Mouse (Mus musculus) testis, adult 2 months (tissue): ENCODE measurements at regions not wholly inside any gene's neighbourhood (a gene's known extent, or its start where the extent isn't known, plus 50 kb on each side); places are given as distances from the start of the nearest gene placed in this dataset.

Experiments used
- H3K27ac ChIP-seq: fragments of 200-500 bp; 2 replicates; pipeline ENCODE4 v1.5.1; 2012; ENCODE audit warnings: low read depth, low read length; ENCODE audit not compliant: control insufficient read depth, insufficient read depth
- H3K27me3 ChIP-seq: fragments of 200-500 bp; 2 replicates; pipeline ENCODE4 v1.6.1; 2012; ENCODE audit warnings: mild to moderate bottlenecking, low read length, moderate library complexity; ENCODE audit not compliant: control insufficient read depth, insufficient read depth
- H3K36me3 ChIP-seq: fragments of 200-500 bp; 2 replicates; pipeline ENCODE4 v1.6.1; 2012; ENCODE audit warnings: mild to moderate bottlenecking, low read length; ENCODE audit not compliant: control insufficient read depth, insufficient read depth
- H3K4me1 ChIP-seq: fragments of 200-500 bp; 2 replicates; pipeline ENCODE4 v1.6.1; 2012; ENCODE audit warnings: low read length; ENCODE audit not compliant: control insufficient read depth, insufficient read depth
- H3K4me3 ChIP-seq: fragments of 200-500 bp; 2 replicates; pipeline ENCODE4 v1.5.1; 2012; ENCODE audit warnings: low read depth, mild to moderate bottlenecking, low read length, moderate library complexity, mixed read lengths; ENCODE audit not compliant: control insufficient read depth
- CTCF ChIP-seq: fragments of 200-500 bp; IDR thresholded peaks from 2 replicates; pipeline ENCODE4 v1.5.1; 2012; ENCODE audit warnings: low read depth, mild to moderate bottlenecking, inconsistent platforms, low read length, moderate library complexity; ENCODE audit not compliant: control insufficient read depth, insufficient read depth, insufficient replicate concordance
- POLR2A ChIP-seq: fragments of 200-500 bp; IDR thresholded peaks from 2 replicates; pipeline ENCODE4 v1.6.1; 2012; ENCODE audit warnings: low read depth, mild to moderate bottlenecking, inconsistent platforms, low read length, moderate library complexity; ENCODE audit not compliant: control insufficient read depth

- TF ChIP-seq CTCF (no peak), POLR2A (no peak)
- Histone ChIP-seq H3K27me3 (no peaks in the 10 kb centered on the region), H3K36me3 (no peaks in the 10 kb centered on the region), H3K4me3 (no peak overlapping the region), H3K4me1 (no peaks in the 10 kb centered on the region), H3K27ac (no peak overlapping the region)
Observed at GRCm38 (mm10) chrX:99609591-99609990, 138.5 kb upstream of the Pja1 start.

- Histone ChIP-seq H3K27ac (no peak overlapping the region), H3K36me3 (no peaks in the 10 kb centered on the region), H3K4me3 (no peak overlapping the region), H3K27me3 (no peaks in the 10 kb centered on the region), H3K4me1 (no peaks in the 10 kb centered on the region)
- no peak for TF ChIP-seq CTCF
- TF ChIP-seq POLR2A = no peak
Observed at GRCm38 (mm10) chrX:99608284-99608692, 137.2 kb upstream of the Pja1 start.

- no peak overlapping the region for H3K27ac ChIP-seq
- no peaks in the 10 kb centered on the region for H3K36me3 ChIP-seq
- H3K4me1 ChIP-seq = no peaks in the 10 kb centered on the region
- no peak for TF ChIP-seq CTCF
- TF ChIP-seq POLR2A = no peak
- no peaks in the 10 kb centered on the region for H3K27me3 ChIP-seq
- H3K4me3 ChIP-seq = no peak overlapping the region
Observed at GRCm38 (mm10) chrX:99605084-99605824, 134.2 kb upstream of the Pja1 start.

- H3K4me1 ChIP-seq = no peaks in the 10 kb centered on the region
- H3K27me3 ChIP-seq = no peaks in the 10 kb centered on the region
- no peak overlapping the region for H3K27ac ChIP-seq
- no peak overlapping the region for H3K4me3 ChIP-seq
- TF ChIP-seq POLR2A (no peak), CTCF (no peak)
- H3K36me3 ChIP-seq = no peaks in the 10 kb centered on the region
Observed at GRCm38 (mm10) chrX:99603714-99604113, 132.6 kb upstream of the Pja1 start.

GRCm38 (mm10) chrX:99602268-99602885 lies 131.3 kb upstream of the Pja1 start:
- Histone ChIP-seq H3K27me3 (no peaks in the 10 kb centered on the region), H3K27ac (no peak overlapping the region), H3K36me3 (no peaks in the 10 kb centered on the region), H3K4me3 (no peak overlapping the region), H3K4me1 (no peaks in the 10 kb centered on the region)
- TF ChIP-seq POLR2A (no peak), CTCF (no peak)

GRCm38 (mm10) chrX:99595493-99595892 lies 124.4 kb upstream of the Pja1 start:
- no peak for TF ChIP-seq CTCF
- no peak for TF ChIP-seq POLR2A
- H3K27me3 ChIP-seq = no peaks in the 10 kb centered on the region

GRCm38 (mm10) chrX:99593872-99594487 lies 122.9 kb upstream of the Pja1 start:
- no peak overlapping the region for H3K4me3 ChIP-seq
- no peaks in the 10 kb centered on the region for H3K27me3 ChIP-seq
- no peak overlapping the region for H3K27ac ChIP-seq
- TF ChIP-seq CTCF (no peak), POLR2A (no peak)
- H3K36me3 ChIP-seq = no peaks in the 10 kb centered on the region
- H3K4me1 ChIP-seq = peaks cover 5% of the 10 kb centered on the region; the same call in 1 of the 2 replicates

More at GRCm38 (mm10) chrX:99595493-99595892, 124.4 kb upstream of the Pja1 start:
- H3K4me3 ChIP-seq = no peak overlapping the region
- H3K27ac ChIP-seq = no peak overlapping the region
- H3K36me3 ChIP-seq = no peaks in the 10 kb centered on the region
- peaks cover 5% of the 10 kb centered on the region; the same call in 1 of the 2 replicates for H3K4me1 ChIP-seq
